Mouse (Mus musculus) CH12.LX (cell line): Measurements from ENCODE around the gene Mest. TPM values are rescaled to one million over a fixed set of nuclear protein-coding genes. Genes with fewer than 3 reads are reported as not detected.

ENCODE experiments used
- DNase-seq: peaks from one replicate; pipeline ENCODE4 v3.0.0-alpha.2; 2013; ENCODE audit errors: extremely low read depth
- H3K27ac ChIP-seq: 2 replicates; pipeline ENCODE4 v1.5.1; 2012; ENCODE audit warnings: low read depth, mild to moderate bottlenecking, control low read depth, moderate library complexity; ENCODE audit not compliant: insufficient read depth
- H3K27me3 ChIP-seq: replicated peaks from 2 replicates; pipeline ENCODE3; 2012; ENCODE audit warnings: inconsistent platforms
- H3K36me3 ChIP-seq, 2 experiments: replicated peaks in 1 of 2; 2 replicates each; pipeline versions ENCODE3 to v1.6.1; 2012; ENCODE audit warnings: inconsistent platforms in 1 of 2, low read length in 1 of 2, mild to moderate bottlenecking in 1 of 2, mixed read lengths in 1 of 2, moderate library complexity in 1 of 2; ENCODE audit not compliant: control insufficient read depth in 1 of 2, insufficient read depth in 1 of 2
- H3K4me1 ChIP-seq, 2 experiments: 2 replicates each; pipeline ENCODE4 v1.6.1; 2012; ENCODE audit warnings: inconsistent platforms in 1 of 2, moderate library complexity in 1 of 2; ENCODE audit not compliant: insufficient read depth in 2 of 2, control insufficient read depth in 1 of 2
- H3K4me2 ChIP-seq: 2 replicates; pipeline ENCODE4 v1.6.1; 2012; ENCODE audit warnings: low read depth, mild to moderate bottlenecking, control low read depth; ENCODE audit not compliant: poor library complexity, insufficient read depth, severe bottlenecking
- H3K4me3 ChIP-seq, 3 experiments: fragments of 150-350 bp in 1 of 3; sonication (generic) in 1 of 3; replicated peaks in 1 of 3; 2 replicates each; pipeline versions ENCODE3 to v1.5.1; 2011 to 2012; ENCODE audit warnings: low read depth in 2 of 3, low read length in 2 of 3, mild to moderate bottlenecking in 2 of 3, moderate library complexity in 2 of 3, control low read depth in 1 of 3, improper control_type of control experiment in 1 of 3, inconsistent platforms in 1 of 3, mixed read lengths in 1 of 3; ENCODE audit not compliant: poor library complexity in 1 of 3
- H3K79me2 ChIP-seq: replicated peaks from 2 replicates; pipeline ENCODE4 v1.6.1; 2012; ENCODE audit warnings: mild to moderate bottlenecking, moderate library complexity; ENCODE audit not compliant: control insufficient read depth, poor library complexity, insufficient read depth, severe bottlenecking; ENCODE audit errors: extremely low read depth
- H3K9ac ChIP-seq: 2 replicates; pipeline ENCODE4 v1.6.1; 2012; ENCODE audit warnings: low read depth, mild to moderate bottlenecking, control low read depth, moderate library complexity; ENCODE audit not compliant: insufficient read depth
- H3K9me3 ChIP-seq: replicated peaks from 2 replicates; pipeline ENCODE3; 2012; ENCODE audit warnings: low read length, inconsistent platforms, mixed read lengths
- BHLHE40 ChIP-seq: IDR thresholded peaks from 2 replicates; pipeline ENCODE4 v1.6.1; 2011; ENCODE audit warnings: mild to moderate bottlenecking, low read depth, low read length, improper control_type of control experiment
- CHD1 ChIP-seq: IDR thresholded peaks from 2 replicates; pipeline ENCODE4 v1.6.1; 2012; ENCODE audit warnings: low read depth, low read length, improper control_type of control experiment, inconsistent platforms
- CHD2 ChIP-seq: IDR thresholded peaks from 2 replicates; pipeline ENCODE4 v1.6.1; 2011; ENCODE audit warnings: low read length, improper control_type of control experiment
- E2F4 ChIP-seq: IDR thresholded peaks from 2 replicates; pipeline ENCODE4 v1.6.1; 2011; ENCODE audit warnings: low read depth, low read length, improper control_type of control experiment; ENCODE audit not compliant: insufficient replicate concordance
- ELF1 ChIP-seq: IDR thresholded peaks from 2 replicates; pipeline ENCODE4 v1.6.1; 2014; ENCODE audit warnings: low read depth, mild to moderate bottlenecking, inconsistent platforms, low read length, improper control_type of control experiment
- EP300 ChIP-seq: IDR thresholded peaks from 2 replicates; pipeline ENCODE4 v1.6.1; 2011; ENCODE audit warnings: low read length, improper control_type of control experiment
- GABPA ChIP-seq: IDR thresholded peaks from 2 replicates; pipeline ENCODE4 v1.6.1; 2012; ENCODE audit warnings: low read depth, low read length, improper control_type of control experiment, inconsistent platforms; ENCODE audit not compliant: insufficient replicate concordance
- HCFC1 ChIP-seq: IDR thresholded peaks from 2 replicates; pipeline ENCODE4 v1.6.1; 2012; ENCODE audit warnings: low read depth, mild to moderate bottlenecking, inconsistent platforms, low read length, improper control_type of control experiment
- JUN ChIP-seq: IDR thresholded peaks from 2 replicates; pipeline ENCODE4 v1.6.1; 2011; ENCODE audit warnings: low read depth, mild to moderate bottlenecking, low read length, improper control_type of control experiment, moderate library complexity; ENCODE audit not compliant: insufficient read depth
- JUND ChIP-seq: conservative IDR thresholded peaks from 2 replicates; pipeline ENCODE4 v1.6.1; 2011; ENCODE audit warnings: low read depth, low read length, improper control_type of control experiment
- KAT2A ChIP-seq: IDR thresholded peaks from 2 replicates; pipeline ENCODE4 v1.6.1; 2012; ENCODE audit warnings: low read length, improper control_type of control experiment, inconsistent platforms; ENCODE audit not compliant: insufficient replicate concordance
- MAFK ChIP-seq: IDR thresholded peaks from 2 replicates; pipeline ENCODE4 v1.6.1; 2011; ENCODE audit warnings: low read length, improper control_type of control experiment; ENCODE audit not compliant: insufficient replicate concordance
- MAZ ChIP-seq: IDR thresholded peaks from 2 replicates; pipeline ENCODE4 v1.6.1; 2012; ENCODE audit warnings: low read depth, mild to moderate bottlenecking, inconsistent platforms, low read length, improper control_type of control experiment, moderate library complexity
- MYC ChIP-seq: IDR thresholded peaks from 2 replicates; pipeline ENCODE4 v1.6.1; 2011; ENCODE audit warnings: low read depth, mild to moderate bottlenecking, improper control_type of control experiment, low read length
- NRF1 ChIP-seq: IDR thresholded peaks from 2 replicates; pipeline ENCODE4 v1.6.1; 2014; ENCODE audit warnings: low read depth, mild to moderate bottlenecking, inconsistent platforms, low read length, improper control_type of control experiment, moderate library complexity
- POLR2AphosphoS2 ChIP-seq: IDR thresholded peaks from 2 replicates; pipeline ENCODE4 v1.6.1; 2011; ENCODE audit warnings: low read depth, low read length, improper control_type of control experiment
- RAD21 ChIP-seq: IDR thresholded peaks from 2 replicates; pipeline ENCODE4 v1.6.1; 2011; ENCODE audit warnings: low read depth, mild to moderate bottlenecking, low read length, improper control_type of control experiment, moderate library complexity
- RCOR1 ChIP-seq: conservative IDR thresholded peaks from 2 replicates; pipeline ENCODE4 v1.6.1; 2012; ENCODE audit warnings: low read depth, mild to moderate bottlenecking, inconsistent platforms, low read length, improper control_type of control experiment
- SIN3A ChIP-seq: IDR thresholded peaks from 2 replicates; pipeline ENCODE4 v1.6.1; 2012; ENCODE audit warnings: low read length, improper control_type of control experiment, inconsistent platforms
- TBP ChIP-seq: conservative IDR thresholded peaks from 2 replicates; pipeline ENCODE4 v1.6.1; 2011; ENCODE audit warnings: low read depth, low read length, improper control_type of control experiment
- TCF12 ChIP-seq: IDR thresholded peaks from 2 replicates; pipeline ENCODE4 v1.6.1; 2014; ENCODE audit warnings: low read depth, mild to moderate bottlenecking, inconsistent platforms, low read length, improper control_type of control experiment
- UBTF ChIP-seq: IDR thresholded peaks from 2 replicates; pipeline ENCODE4 v1.6.1; 2012; ENCODE audit warnings: low read depth, mild to moderate bottlenecking, inconsistent platforms, low read length, improper control_type of control experiment, moderate library complexity
- USF1 ChIP-seq: IDR thresholded peaks from 2 replicates; pipeline ENCODE4 v1.6.1; 2014; ENCODE audit warnings: low read depth, mild to moderate bottlenecking, inconsistent platforms, low read length, improper control_type of control experiment
- USF2 ChIP-seq: conservative IDR thresholded peaks from 2 replicates; pipeline ENCODE4 v1.6.1; 2011; ENCODE audit warnings: low read depth, low read length, improper control_type of control experiment
- ZC3H11A ChIP-seq: IDR thresholded peaks from 2 replicates; pipeline ENCODE4 v1.6.1; 2012; ENCODE audit warnings: low read depth, mild to moderate bottlenecking, inconsistent platforms, low read length, improper control_type of control experiment
- ZNF384 ChIP-seq: IDR thresholded peaks from 2 replicates; pipeline ENCODE4 v1.6.1; 2012; ENCODE audit warnings: low read depth, low read length, improper control_type of control experiment, inconsistent platforms
- dilution Hi-C: fragments of 300-500 bp; cut with MboI; formaldehyde crosslinking; loops from 2 replicates; pipeline ENCODE4 v1.14.3; 2020; ENCODE audit warnings: low sequenced_read_pairs; ENCODE audit not compliant: extremely low pct_unique_long_range_greater_than_20kb, extremely low pct_ligation_motif_present
- in situ Hi-C: fragments of 300-500 bp; cut with MboI; formaldehyde crosslinking; loops from 3 replicates; pipeline ENCODE4 v1.14.3; 2019; ENCODE audit warnings: low sequenced_read_pairs, low pct_ligation_motif_present, low pct_unique_long_range_greater_than_20kb, mixed read lengths
- polyA plus RNA-seq: library from polyadenylated mRNA; unstranded; fragments of >175 nt; gene quantifications from 2 replicates; pipeline ENCODE4 v1.2.1, GENCODE M21; 2012; ENCODE audit warnings: low read depth; ENCODE audit not compliant: insufficient read length
- total RNA-seq, 2 experiments: library from RNA; depleted of rRNA; stranded (reverse); fragments of 300-350 nt in 1 of 2; fragments of >200 nt in 1 of 2; gene quantifications; 2 replicates each; pipeline ENCODE4 v1.2.3; 2012 to 2014

Mest gene
- total and polyA plus RNA-seq, 3 experiments, result 0.13 TPM; not detected in 2

DNA sequence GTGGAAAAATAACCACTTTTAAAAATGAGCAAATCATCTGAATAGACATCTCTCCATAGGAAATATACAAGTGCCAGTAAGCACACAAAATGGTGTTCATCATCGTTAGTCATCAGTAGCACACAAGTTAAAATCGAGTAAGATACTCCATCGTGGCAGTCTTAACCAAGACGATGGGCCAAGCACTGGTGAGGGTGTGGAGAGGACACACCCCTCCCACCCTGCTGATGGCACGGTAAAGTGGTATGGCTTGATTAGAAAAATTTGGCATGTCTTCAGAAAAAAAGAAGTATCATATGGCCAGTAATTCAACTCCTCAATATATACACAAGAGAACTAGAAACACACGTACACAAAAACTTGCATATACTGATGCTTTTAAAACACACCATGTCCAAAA is 46.8 kb upstream of the Mest start:
- H3K4me1 ChIP-seq, result peaks cover 4 to 21% of the 10 kb centered on the region in 2 experiments
- H3K79me2 ChIP-seq, result no peaks in the 10 kb centered on the region
- dilution Hi-C loops, result no loop called here
- H3K27me3 ChIP-seq, result no peaks in the 10 kb centered on the region
- H3K4me3 ChIP-seq, result no peak overlapping the region
- peaks cover 0 to 12% of the 10 kb centered on the region in 2 experiments for H3K36me3 ChIP-seq
- no peaks in the 10 kb centered on the region for H3K9me3 ChIP-seq
- DNase-seq, result no peak
- no peak overlapping the region for H3K27ac ChIP-seq
- TF ChIP-seq JUN (no peak), MAZ (no peak), USF1 (no peak), NRF1 (no peak), UBTF (no peak), ZC3H11A (no peak), MYC (no peak), KAT2A (no peak), SIN3A (no peak), RAD21 (no peak), ZNF384 (no peak), HCFC1 (no peak), CHD2 (no peak), GABPA (no peak), E2F4 (no peak), MAFK (no peak)
- TF ChIP-seq, all 38 proteins: peak for 0
- in situ Hi-C loops, result no loop called here
- Histone ChIP-seq H3K4me2 (no peak overlapping the region), H3K9ac (no peak overlapping the region)

DNA sequence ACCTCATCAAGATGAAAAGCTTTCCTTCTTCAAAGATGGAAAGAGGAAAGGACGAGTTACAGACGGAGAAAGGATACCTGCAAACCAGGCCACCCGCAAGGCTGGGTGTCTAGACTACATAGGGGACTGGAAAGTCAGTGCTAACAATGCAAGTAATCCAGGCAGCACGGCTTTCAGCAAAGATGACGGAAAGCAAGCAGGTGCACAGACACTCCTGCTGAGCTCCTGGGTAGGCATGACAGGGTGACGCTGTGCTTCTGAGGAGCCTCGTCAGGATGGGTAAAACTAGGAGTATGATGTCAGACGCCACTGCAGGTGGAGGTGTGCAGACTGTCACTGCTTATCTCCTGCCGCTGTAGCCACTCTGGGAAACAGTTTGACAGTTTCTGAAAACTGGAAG is 45.8 kb upstream of the Mest start:
- Histone ChIP-seq H3K36me3 (peaks cover 0 to 12% of the 10 kb centered on the region in 2 experiments), H3K4me3 (no peak overlapping the region), H3K79me2 (no peaks in the 10 kb centered on the region), H3K27ac (no peak overlapping the region), H3K9me3 (no peaks in the 10 kb centered on the region), H3K9ac (no peak overlapping the region), H3K4me2 (no peak overlapping the region), H3K27me3 (no peaks in the 10 kb centered on the region), H3K4me1 (peaks cover 0 to 23% of the 10 kb centered on the region in 2 experiments; a peak in 2 of 4 replicates)
- TF ChIP-seq MYC, result no peak
- no peak for TF ChIP-seq USF2
- no peak for TF ChIP-seq EP300
- TF ChIP-seq TCF12, result no peak
- no peak for TF ChIP-seq ELF1
- no peak for TF ChIP-seq JUND
- no peak for TF ChIP-seq UBTF
- TF ChIP-seq KAT2A, result no peak
- TF ChIP-seq CHD2, result no peak
- TF ChIP-seq CHD1, result no peak
- no peak for TF ChIP-seq HCFC1
- no peak for TF ChIP-seq SIN3A
- TF ChIP-seq BHLHE40, result no peak
- no peak for TF ChIP-seq TBP
- TF ChIP-seq RAD21, result no peak
- TF ChIP-seq POLR2AphosphoS2, result no peak
- TF ChIP-seq RCOR1, result no peak
- dilution Hi-C loops, result no loop called here
- in situ Hi-C loops, result no loop called here
- DNase-seq, result no peak
